Mouse (Mus musculus) heart, adult 11 months (tissue): ENCODE measurements around the gene Spata31d1d.
A peak's percentile ranks its signal among the peaks of the same experiment; 100 is the strongest.
"Not testable (repeated sequence)": the region's sequence is repeated elsewhere in the genome, so short reads cannot be mapped to it uniquely, and the experiment has no call there.

Experiments
- DNase-seq: peaks from one replicate; pipeline ENCODE4 v3.0.0; 2022

Gene Spata31d1d

DNA sequence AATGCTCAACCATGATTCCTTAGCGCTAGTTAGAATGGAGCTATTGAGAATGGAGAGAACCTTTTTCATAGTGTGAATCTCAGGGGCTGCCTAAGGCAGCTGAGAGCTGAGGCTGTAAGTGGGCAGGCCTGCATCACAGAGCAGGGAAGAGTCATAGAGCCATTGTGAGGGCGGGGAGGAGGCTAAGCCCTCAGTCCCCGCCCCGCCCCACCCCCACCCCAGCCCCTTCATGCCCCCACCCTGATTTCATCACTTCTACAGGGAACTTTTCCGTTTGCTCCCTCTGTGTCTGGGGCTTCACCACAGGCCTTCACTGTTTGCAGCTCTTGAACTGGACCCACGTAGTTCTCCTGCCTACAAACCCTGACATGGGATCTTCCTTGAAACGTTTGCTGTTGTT is at the start of gene Spata31d1d:
Gene Spata31d1d (minus strand): TSS at position 101 of the 400 bp plus-strand sequence.
- DNase-seq: no peak

DNA sequence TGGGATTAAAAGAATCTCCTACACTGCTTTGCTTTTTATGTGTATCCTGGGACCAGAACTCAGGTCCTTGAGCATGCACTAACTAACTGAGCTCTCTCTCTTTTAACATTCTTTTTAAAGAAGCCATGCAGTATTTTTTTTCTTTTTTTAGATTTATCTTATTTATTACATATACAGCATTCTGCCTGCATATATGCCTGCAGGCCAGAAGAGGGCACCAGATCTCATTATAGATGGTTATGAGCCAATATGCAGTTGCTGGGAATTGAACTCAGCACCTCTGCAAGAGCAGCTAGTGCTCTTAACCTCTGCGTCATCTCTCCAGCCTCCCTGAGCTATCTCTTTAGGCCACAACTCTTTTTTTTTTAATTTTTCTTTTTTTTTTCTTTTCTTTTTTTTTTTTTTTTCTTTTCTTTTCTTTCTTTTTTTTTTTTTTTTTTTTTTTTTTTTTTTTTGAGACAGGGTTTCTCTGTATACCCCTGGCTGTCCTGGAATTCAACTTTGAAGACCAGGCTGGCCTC is 48.3 kb upstream of the Spata31d1d start:
- DNase-seq: not testable (repeated sequence)

DNA sequence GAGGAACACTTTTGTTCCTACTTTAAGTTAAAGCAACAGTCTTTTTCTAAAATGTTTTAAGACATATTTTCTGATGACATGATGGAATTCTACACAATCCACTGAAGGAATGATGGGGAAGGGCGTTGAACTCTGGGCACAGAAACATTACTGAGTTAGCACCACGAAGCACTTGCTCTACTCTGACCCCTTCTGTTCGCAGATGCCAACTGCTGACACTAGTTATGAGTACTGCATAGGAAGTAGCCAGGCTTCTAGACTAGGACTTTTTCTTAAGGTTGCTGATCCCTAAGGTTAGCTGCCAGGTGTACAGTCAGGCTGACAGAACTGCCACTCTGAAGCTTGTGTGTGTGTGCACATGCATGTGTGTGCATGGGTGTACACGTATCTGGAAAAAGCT is 47.7 kb upstream of the Spata31d1d start:
- DNase-seq: no peak

DNA sequence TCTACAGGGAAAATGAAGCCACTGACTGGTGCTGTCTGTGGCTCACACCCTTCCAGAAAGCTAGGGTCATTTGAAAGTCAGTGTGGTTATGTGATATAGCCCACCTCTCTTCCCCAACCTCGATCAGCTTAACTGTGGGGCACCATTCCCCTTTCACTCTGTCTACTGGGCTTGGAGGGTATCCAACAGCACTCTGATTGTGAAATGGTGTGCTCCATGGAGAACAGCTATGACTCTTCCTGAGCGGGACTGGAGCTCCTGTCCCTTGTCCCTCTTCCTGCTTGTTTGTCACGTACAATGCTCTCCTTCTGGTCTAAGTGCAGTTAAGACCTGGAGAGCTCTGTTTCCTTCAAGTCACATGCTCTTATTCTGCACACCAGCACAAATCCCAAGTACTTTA is 43.6 kb upstream of the Spata31d1d start:
- no peak for DNase-seq

DNA sequence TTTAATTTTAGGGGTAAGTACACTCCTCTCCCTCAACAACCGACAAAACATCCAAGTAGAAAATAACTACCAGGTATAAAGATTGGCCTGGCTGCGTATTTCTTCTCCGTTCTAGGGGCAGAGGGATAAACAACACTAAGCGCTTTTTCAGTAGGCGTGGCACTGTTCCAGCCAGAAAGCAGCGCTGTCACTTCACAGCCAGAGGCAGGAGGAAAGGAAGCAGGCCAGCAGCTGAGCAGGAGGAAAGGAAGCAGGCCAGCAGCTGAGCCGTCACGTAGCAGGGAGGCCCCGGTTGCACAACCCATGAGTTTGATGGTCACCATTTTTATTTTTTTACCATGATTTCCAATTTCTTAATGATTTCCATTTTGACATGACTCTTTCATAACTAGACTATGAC is 39.7 kb upstream of the Spata31d1d start:
- DNase-seq: peak; percentile 98

DNA sequence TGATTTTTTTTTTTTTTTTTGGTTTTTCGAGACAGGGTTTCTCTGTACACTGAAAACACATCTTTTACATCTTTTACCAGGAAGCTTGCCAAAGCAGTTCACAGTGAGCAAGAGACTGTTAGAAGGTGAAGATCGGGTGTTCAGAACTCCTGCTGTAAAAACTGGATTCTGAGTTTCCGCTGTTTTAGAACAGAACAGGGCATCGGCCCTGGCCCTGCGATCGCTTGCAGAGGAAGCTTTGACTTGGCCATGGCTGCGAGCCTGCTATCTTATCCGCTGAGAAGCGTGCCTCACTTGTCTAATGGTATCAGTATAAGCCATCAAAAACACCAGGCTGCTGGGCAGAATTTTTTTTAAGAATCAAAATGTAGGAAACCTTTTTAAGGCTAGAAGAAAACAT is 39.3 kb upstream of the Spata31d1d start:
- DNase-seq: no peak

DNA sequence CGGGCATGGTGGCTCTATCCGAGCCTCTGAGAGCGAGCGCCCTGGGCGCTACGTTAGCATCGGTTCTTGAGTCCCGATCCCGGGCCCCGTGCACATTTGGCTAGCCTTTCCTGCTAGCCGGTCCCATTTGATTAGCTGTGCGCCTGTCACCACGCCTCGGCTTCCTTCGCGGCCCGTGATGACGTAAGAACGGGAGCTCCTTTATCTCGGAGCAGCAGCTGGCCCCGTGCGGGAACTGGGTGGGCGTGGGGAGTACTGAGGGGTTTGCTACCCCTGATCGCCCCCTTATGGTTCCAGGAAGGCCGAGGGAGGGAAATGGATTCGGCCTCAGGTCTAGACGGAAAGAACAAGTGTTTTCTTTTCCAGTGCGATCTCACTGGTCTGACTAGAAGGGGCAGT is 38.6 kb upstream of the Spata31d1d start:
- DNase-seq: peak; percentile 99

DNA sequence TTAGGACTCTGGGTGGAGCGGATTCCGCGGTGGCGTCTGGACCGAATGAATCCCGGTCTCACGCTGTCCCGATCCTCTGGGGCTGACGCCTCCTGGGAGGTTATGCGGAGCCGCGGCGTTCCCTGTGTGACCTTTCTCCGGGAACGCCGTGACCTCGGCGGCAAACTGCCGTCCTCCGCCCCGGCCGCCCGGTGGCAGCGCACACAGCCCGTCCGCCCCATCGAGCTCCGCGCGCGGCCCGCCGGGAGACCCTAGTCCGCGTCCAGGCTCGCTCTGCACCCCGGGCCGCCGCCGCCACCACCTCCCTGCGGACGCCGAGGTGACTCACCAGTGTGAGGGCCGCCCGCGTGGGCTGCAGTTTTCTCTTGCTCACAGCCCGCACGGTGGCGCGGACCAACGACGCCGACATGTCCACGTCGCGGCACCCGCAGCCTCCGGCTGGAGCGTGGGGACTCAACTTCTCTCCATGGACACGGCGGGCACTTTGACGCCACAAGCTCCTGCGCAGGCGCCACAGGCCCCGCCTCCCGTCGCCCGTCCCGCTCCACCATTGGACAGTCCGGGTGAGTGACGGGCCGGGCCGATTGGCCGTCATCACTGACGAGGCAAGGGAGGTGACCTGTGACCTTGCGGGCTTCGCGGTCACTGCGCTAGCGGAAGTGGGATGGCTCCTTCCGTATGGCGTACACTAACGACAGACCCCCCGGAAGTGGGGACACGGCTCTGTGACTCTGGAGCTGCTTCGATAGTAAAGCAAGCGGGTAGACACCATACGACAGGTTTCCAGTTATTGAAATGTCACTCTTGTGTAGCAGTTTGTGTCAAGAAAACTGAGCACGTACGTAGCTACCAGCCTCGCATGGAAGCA is 38.0 kb upstream of the Spata31d1d start, which contains the start of gene Isca1:
Gene Isca1 (minus strand): TSS at position 515 of the 868 bp plus-strand sequence.
- DNase-seq: peak; percentile 100

DNA sequence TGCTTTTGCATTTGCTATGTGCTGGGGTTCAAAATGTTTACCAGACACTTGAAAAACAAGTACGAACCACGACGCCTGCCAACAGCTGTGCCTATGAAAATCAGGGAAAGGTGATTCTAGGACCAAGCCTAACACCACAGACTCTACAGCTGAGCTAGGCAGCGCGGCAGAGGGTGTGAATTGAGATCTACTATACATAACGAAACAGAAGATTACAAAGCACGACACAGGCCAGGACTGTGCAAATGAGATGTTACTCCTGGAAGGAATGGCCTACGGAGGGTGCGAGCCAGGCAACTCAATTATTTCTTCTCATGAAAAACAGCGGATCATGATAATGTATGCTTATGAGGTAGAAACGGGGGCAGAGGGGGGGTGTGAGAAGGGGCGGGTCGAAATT is 37.0 kb upstream of the Spata31d1d start:
- no peak for DNase-seq

DNA sequence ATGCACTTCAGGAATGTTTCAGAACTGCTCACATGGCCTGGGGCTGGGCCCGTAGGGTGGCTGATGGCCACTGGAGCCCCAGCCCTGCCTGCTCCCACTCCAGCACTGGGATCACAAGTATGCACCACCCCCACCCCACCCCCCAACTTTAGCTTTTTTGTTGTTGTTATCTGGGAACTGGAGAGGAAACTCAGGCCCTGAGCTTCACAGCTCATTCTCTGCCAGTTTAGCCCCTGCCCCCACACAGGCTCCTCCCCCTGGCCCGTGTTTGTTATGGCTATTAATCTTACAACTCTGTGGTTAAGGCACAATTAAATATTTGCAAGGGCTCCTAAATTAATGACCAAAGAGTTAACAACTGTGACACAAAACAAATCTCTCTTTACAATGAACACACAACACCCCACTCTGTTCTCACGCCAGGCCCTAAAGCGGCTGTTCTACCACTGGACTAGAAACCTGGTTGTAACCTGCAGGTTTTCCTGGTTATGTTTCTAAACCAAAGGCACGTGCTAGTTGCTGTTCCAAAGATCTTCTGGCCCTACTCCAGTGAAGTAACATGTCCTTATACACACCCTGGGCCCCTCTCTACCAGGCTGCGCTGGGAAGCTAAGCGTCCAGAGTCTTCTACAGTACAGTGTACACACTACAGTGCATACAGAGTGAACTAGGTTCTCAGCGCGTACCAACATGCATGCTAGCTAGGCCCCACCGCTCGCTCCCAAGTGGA is 35.4 kb upstream of the Spata31d1d start:
- DNase-seq: no peak

DNA sequence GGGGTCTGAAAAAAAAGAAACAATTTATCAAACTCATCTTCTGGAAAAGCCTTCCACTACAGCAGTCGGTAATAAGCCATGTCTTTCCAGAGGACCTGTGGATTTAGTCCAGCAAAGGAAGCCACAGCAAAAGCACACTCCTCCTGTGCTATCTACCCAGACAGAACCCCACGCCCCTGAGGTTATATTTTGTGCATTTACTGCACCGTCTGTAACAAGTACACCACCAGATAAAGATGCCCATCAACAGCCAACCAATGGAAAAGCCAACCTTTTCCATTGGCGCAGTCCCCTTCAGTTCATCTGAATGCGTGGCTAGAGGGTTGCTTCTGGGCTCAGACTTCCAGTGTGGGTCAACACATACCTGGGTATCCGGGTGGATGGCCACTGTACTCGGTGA is 31.2 kb upstream of the Spata31d1d start:
- no peak for DNase-seq

DNA sequence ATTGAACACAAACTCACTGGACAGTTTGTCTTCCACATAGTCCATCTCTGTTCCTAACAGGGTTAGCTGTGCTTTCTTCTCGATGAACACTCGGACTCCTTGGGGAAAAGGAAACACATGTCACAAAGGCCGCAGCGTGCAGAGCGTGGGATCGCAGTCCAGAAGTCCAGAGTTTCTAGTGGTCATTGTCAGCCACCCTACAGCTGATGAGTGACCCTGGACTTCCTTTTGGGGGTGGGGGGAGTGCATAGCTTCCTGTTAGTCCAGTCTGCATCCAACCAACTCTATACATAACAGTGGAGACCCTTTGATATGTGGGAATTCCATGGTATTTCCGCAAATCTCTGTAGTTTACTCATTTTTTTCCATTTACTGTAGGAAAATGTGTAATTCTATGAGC is 25.4 kb upstream of the Spata31d1d start:
- DNase-seq: peak; percentile 93

DNA sequence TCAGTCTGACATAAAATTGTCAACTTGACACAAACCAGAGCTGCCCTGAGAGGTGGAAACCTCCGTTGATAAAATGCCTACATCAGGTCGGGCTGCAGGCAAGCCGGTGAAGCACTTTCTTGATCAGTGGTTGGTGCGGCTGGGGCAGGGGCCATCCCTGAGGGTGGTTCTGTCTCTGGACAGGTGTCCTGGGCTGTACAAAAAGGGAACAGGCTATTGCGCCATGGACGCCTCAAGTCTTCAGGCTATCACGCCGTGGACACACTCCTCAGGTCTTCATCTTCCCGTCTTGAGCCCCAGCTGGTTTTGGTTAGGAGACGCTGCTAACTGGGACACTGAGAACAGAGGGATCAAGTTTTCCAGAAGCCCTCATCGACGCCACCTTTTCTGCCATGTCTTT is 18.8 kb upstream of the Spata31d1d start:
- DNase-seq: no peak

DNA sequence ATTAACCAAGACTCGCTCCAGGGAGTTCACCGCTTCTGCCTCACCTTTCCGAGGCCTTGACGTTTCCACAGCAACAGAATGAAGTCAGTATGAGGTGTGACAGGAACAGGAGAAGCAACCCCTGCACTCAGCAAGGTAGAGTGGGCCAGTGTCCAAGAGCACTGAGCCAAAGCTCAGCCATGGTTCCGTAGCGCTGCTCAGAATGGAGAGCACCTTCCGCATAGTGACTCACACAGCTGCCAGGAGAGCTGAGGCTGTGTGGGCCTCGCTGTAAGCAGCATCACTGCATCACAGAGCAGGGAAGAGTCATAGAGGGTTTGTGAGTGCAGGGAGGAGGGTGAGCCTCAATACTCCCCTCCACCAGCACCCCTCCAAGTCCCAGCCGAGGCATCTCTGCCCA is 15.2 kb upstream of the Spata31d1d start, which contains the start of gene 1700014D04Rik:
Gene 1700014D04Rik (minus strand): TSS at position 42 of the 400 bp plus-strand sequence.
- no peak for DNase-seq

DNA sequence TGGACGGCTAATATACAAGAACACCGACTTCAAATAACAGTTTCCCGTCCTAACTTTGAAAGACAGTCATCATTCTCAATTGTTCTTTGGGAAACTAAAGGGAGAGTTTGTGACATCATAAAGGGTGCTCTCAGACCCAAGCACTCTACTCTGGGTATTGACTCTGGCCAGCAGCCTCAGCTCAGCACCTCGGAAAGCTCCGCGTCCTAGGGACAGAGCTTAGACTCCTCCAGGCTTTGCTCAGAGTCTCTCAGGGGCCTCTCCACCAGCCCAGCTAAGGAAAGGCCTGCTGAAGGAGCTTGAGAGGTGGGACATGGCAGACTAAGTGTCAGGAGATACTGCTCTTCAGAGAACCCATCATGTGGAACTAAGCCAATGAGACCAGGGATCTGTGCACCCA is 14.6 kb upstream of the Spata31d1d start:
- no peak for DNase-seq

DNA sequence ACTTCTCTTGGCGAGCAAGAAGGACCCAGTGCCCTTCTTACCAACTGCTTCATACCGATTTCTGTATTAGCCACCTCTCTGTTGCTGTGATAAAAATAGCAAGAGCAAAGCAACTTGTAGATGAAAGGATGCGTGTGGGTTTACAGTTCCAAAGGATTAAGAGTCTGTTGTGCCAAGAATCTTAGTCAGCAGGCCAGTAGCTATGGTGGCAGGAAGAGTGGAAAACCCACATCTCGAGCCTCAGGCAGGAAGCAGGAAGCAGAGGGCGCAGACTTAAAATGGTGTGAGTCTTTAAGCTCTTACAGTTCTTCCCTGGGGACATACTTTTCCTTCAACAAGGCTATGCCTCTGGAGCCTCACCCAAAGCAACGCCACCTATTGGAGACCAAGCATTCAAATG is 13.9 kb upstream of the Spata31d1d start:
- no peak for DNase-seq

DNA sequence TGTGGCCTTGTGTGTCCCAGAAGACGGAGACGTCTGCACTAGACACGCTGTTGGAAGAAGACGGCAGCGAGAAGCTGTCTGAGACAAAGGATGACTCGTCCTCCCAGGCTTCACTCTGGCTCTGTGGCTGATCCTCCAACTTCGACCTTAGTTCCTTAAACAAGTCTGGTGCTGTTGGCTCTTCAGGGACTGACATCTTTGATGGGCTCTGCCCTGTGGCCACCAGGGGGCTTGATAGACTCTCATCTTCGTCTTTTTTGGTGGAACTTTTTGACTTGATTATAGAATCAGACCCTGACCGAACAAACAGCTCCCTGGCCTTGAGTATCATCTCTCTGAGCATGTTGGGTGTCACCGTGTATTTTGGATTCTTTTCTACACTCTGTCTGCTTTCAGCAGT is 10.1 kb upstream of the Spata31d1d start:
- no peak for DNase-seq

DNA sequence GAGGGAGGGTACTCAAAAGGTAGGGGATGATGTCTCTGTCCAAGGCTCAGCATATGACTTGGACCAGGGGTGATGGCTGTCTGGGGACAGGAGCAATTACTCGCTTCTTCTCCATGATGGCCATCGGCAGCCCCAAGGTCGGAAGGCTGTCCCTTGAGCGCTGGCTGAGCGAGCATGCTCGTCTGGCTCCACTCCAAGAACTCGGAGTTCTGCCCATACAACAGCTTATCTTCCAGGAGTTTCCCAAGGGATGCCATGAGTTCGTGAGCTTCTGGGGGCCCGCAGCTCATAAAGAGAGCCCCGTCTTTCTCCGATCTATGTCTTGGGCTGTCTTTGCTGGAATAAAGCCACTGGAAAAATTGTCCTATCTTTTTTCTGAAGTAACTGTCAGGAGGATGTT is 9.5 kb upstream of the Spata31d1d start:
- peak; percentile 96 for DNase-seq

DNA sequence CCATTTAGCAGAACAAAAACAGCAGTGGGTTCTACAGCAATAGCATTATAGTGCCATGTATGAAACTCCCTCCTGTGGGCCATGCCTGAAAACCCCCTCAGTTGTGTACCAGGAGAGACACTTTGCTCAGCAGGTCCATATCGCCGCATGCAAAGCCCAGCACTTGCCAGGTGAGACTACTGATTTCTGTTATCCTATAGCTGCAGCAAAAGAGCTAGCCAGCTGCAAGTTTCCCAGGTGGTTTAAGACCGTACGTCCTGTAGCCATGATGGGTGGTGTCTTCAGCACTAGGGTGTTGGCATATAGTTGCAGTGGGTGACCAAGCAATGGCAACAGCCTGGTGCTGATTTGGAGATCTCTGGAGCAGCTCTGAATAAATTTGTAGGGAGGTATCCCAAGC is 7.8 kb upstream of the Spata31d1d start:
- no peak for DNase-seq

DNA sequence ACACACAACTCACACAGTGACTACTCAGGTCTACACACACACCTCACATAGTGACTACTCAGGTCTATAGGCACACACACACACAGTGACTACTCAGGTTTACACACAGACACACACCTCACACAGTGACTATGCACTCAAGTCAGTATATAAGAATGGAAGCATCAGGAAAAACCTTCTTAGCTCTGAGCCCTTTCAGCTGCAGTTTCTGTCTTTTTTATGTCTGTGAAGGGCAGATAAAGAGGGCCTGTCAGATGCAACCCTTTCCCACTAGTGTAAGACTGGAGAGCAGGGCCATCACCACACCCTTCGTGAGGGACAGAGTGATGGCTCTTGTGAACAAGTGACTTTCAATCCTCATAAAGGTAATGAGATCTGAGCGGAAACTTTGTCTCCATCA is 6.9 kb upstream of the Spata31d1d start:
- no peak for DNase-seq

DNA sequence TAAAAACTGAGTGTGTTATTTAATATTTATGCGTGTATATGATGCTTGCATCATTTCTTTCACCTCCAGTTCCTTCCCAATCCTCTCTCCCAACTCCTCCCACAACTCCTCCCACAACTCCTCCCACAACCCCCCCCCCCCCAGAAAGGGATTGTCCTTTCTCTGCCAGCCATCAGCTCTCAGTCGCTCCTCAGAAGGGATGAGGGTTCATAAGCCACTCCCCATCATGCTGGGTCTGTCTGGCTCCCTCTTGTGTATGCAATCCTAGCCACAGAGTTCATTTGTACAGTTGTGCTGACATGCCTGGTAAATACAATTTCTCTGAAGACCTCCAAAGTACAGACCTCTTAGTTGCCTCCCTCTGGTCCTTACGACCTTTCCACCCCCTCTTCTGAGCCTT is 3.6 kb upstream of the Spata31d1d start:
- DNase-seq: no peak

DNA sequence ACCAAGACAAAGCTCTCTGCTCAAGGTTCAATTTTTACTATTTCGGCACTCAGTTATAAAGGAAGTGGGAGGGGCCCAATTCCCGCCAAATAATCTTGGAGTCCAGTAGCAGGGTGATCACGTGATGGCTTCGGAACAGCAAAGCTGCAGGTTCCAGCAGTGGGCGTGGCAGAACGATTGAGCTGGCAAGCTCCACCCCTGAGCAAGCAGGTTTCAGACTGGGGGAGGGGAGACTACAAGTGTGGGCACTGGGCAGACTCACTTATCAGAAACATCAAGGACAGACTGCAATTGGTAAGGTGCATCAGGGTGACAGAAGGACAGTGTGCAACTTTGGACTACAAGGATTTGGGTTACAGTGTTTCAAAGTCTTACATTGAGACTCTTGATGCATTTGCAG is 2.8 kb upstream of the Spata31d1d start:
- DNase-seq: peak; percentile 91

DNA sequence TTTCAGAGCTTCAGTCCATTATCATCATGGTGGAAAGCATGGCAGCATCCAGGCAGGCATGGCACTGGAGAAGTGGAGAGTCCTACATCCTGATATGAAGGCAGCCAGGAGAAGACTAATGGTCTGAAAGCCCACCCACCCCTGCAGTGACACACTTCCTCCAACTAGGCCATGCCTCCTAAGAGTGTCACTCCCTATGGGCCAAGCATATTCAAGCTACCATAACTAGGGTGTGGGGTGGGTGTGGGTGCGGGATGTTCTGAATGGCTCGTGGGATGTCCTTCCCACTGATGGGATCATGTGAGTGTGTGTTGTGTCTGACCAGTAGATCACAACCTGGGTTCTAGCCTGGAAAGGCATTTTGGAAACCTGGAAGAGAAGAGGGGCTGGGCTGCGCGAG is 2.4 kb upstream of the Spata31d1d start:
- DNase-seq: no peak
